Mouse (Mus musculus): ENCODE data around the gene Cend1.

GRCm38 (mm10) chr7:141439811-141440210, 10.5 kb upstream of the Cend1 start:
- no peak for TF ChIP-seq CTCF (IDR thresholded peaks at IDR 0.05; ENCODE audit: low read depth)
- TF ChIP-seq EP300 (IDR thresholded peaks at IDR 0.05; ENCODE audit: low read depth): no peak
